ENCODE assay signal across 24 mouse cellular contexts in the genomic region with DNA sequence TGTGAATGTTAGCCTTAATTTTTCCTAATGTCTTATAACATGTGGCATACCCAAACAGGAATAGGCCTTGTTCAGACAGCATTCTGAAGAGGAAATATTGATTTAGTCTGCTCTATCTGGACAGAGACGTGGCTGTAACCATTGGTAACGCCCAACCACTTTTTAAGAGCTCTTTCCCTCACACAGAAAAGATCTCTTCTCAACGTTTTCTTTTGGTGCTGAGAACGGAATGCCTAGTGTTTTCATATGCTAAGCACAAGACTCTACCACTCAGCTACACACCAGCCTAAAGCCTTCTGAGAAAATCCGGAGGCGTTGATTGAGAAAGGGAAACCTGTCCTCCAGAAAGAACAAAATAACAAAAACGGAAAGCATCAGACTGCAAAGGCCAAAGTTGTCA. TPM values are rescaled to one million over a fixed set of nuclear protein-coding genes. Genes with fewer than 3 reads are reported as not detected.
DNase-seq lines count a peak whose midpoint lies in the region; ATAC-seq and TF ChIP-seq lines count a peak whose summit lies in the region.
"Had no signal": no experiment of that assay in that cellular context is flagged by ENCODE, and none has a peak within 500 bp of the region (broad histone marks: within the 10 kb centered on the region; RNA-seq: fewer than 3 reads in every experiment).

No protein-coding gene starts in this region.

- H3K9me3 ChIP-seq in forebrain, embryonic 14.5 days (replicated peaks; ENCODE audit: control insufficient read depth, low read length): no peaks in the 10 kb centered on the region
- no peaks in the 10 kb centered on the region for H3K9me3 ChIP-seq in forebrain, embryonic 11.5 days (ENCODE audit: control insufficient read depth, low read length)
- no peaks in the 10 kb centered on the region for H3K9me3 ChIP-seq in lung, embryonic 15.5 days
- no peaks in the 10 kb centered on the region for H3K9me3 ChIP-seq in CH12.LX (replicated peaks; ENCODE audit: low read length)
- H3K9me3 ChIP-seq: embryonic facial prominence, embryonic 13.5 days; heart, embryonic 13.5 days; midbrain, embryonic 15.5 days; stomach, embryonic 15.5 days had no signal

- no peak for TF ChIP-seq CTCF in CH12.LX (conservative IDR thresholded peaks at IDR 0.05 in 1 of 2, IDR thresholded peaks at IDR 0.05 in 1 of 2; ENCODE audit: low read depth in 2 of 2, low read length in 2 of 2)
- TF ChIP-seq CTCF in brain, embryonic 14.5 days (IDR thresholded peaks at IDR 0.05; ENCODE audit: borderline replicate concordance, extremely low read depth, insufficient read depth, insufficient read length): no peak

- H3K36me3 ChIP-seq in forebrain, embryonic 14.5 days (ENCODE audit: control insufficient read depth, insufficient read depth, low read length): no peaks in the 10 kb centered on the region
- no peaks in the 10 kb centered on the region for H3K36me3 ChIP-seq in forebrain, embryonic 11.5 days (ENCODE audit: control insufficient read depth, insufficient read depth, low read length)
- H3K36me3 ChIP-seq in lung, embryonic 15.5 days: no peaks in the 10 kb centered on the region
- H3K36me3 ChIP-seq in CH12.LX (replicated peaks in 1 of 2; ENCODE audit: control insufficient read depth in 1 of 2, insufficient read depth in 1 of 2, low read length in 1 of 2): no peaks in the 10 kb centered on the region
- H3K36me3 ChIP-seq: embryonic facial prominence, embryonic 13.5 days; heart, embryonic 13.5 days; midbrain, embryonic 15.5 days; stomach, embryonic 15.5 days had no signal

- no peaks in the 10 kb centered on the region for H3K79me2 ChIP-seq in CH12.LX (replicated peaks; ENCODE audit: control insufficient read depth, extremely low read depth, insufficient read depth, poor library complexity, severe bottlenecking)

- TF ChIP-seq EP300 in CH12.LX (IDR thresholded peaks at IDR 0.05; ENCODE audit: low read length): no peak

- no peak overlapping the region for H3K9ac ChIP-seq in forebrain, embryonic 14.5 days (ENCODE audit: low read length)
- no peak overlapping the region for H3K9ac ChIP-seq in forebrain, embryonic 11.5 days (ENCODE audit: low read length)
- H3K9ac ChIP-seq in lung, embryonic 15.5 days: no peak overlapping the region
- H3K9ac ChIP-seq in CH12.LX (ENCODE audit: insufficient read depth, low read depth): no peak overlapping the region
- H3K9ac ChIP-seq: embryonic facial prominence, embryonic 13.5 days; forebrain, postnatal 0 days; heart, embryonic 13.5 days; midbrain, embryonic 15.5 days; stomach, embryonic 15.5 days had no signal

- no peaks in the 10 kb centered on the region for H3K4me1 ChIP-seq in forebrain, embryonic 14.5 days (ENCODE audit: control insufficient read depth, insufficient read depth, low read length)
- H3K4me1 ChIP-seq in forebrain, embryonic 11.5 days (replicated peaks; ENCODE audit: control insufficient read depth, insufficient read depth, low read length): no peaks in the 10 kb centered on the region
- H3K4me1 ChIP-seq in lung, embryonic 15.5 days: no peaks in the 10 kb centered on the region
- no peaks in the 10 kb centered on the region for H3K4me1 ChIP-seq in CH12.LX (ENCODE audit: control insufficient read depth in 1 of 2, insufficient read depth in 2 of 2)
- H3K4me1 ChIP-seq: embryonic facial prominence, embryonic 13.5 days; heart, embryonic 13.5 days; midbrain, embryonic 15.5 days; stomach, embryonic 15.5 days had no signal

- H3K27me3 ChIP-seq in forebrain, embryonic 14.5 days (replicated peaks; ENCODE audit: control insufficient read depth, insufficient read depth, low read length): no peaks in the 10 kb centered on the region
- H3K27me3 ChIP-seq in forebrain, embryonic 11.5 days (ENCODE audit: control insufficient read depth, insufficient read depth, low read length): no peaks in the 10 kb centered on the region
- no peaks in the 10 kb centered on the region for H3K27me3 ChIP-seq in lung, embryonic 15.5 days
- H3K27me3 ChIP-seq in CH12.LX (replicated peaks): no peaks in the 10 kb centered on the region
- H3K27me3 ChIP-seq: embryonic facial prominence, embryonic 13.5 days; heart, embryonic 13.5 days; midbrain, embryonic 15.5 days; Patski; stomach, embryonic 15.5 days had no signal

- WGBS in forebrain, embryonic 14.5 days: 57% methylated on average over 7 of the region's 7 CpGs
- 64% methylated on average over 7 of the region's 7 CpGs for WGBS in forebrain, embryonic 11.5 days
- 50% methylated on average over 7 of the region's 7 CpGs for WGBS in lung, embryonic 15.5 days

- dilution Hi-C loops in CH12.LX (cut with MboI; ENCODE audit: extremely low pct_ligation_motif_present, extremely low pct_unique_long_range_greater_than_20kb, low sequenced_read_pairs): no loop called here

- TF ChIP-seq RAD21 in CH12.LX (IDR thresholded peaks at IDR 0.05; ENCODE audit: low read depth, low read length): no peak

- DNase-seq in forebrain, embryonic 14.5 days (ENCODE audit: low spot score): peak; percentile 12
- DNase-seq in forebrain, embryonic 11.5 days (ENCODE audit: low spot score): no peak
- no peak for DNase-seq in lung, postnatal 14 days
- DNase-seq in CH12.LX (ENCODE audit: extremely low read depth): no peak
- peak; percentile 43 for DNase-seq in brain, embryonic 14.5 days (ENCODE audit: low read depth)
- no peak for DNase-seq in spleen, postnatal 10 days (ENCODE audit: low spot score in 2 of 2)
- DNase-seq: adrenal gland, adult 8-10 months; cerebellum, adult 2 months; cerebellum, postnatal 25 days; forebrain, postnatal 0 days; gastrocnemius, postnatal 25 days; heart, adult 18-20 months; heart, postnatal 14 days; lung, adult 18-20 months; right cerebral cortex, postnatal 4 days; thymus, postnatal 36 days had no signal

- TF ChIP-seq POLR2A in CH12.LX (IDR thresholded peaks at IDR 0.05; ENCODE audit: low read depth, low read length): no peak
- TF ChIP-seq POLR2A in brain, embryonic 14.5 days (IDR thresholded peaks at IDR 0.05; ENCODE audit: borderline replicate concordance, extremely low read depth, insufficient read depth, insufficient read length, poor library complexity, severe bottlenecking): no peak

- no peak overlapping the region for H3K4me2 ChIP-seq in forebrain, embryonic 14.5 days (ENCODE audit: low read length)
- no peak overlapping the region for H3K4me2 ChIP-seq in forebrain, embryonic 11.5 days (ENCODE audit: low read depth, low read length, severe bottlenecking)
- H3K4me2 ChIP-seq in lung, embryonic 15.5 days: no peak overlapping the region
- H3K4me2 ChIP-seq in CH12.LX (ENCODE audit: insufficient read depth, low read depth, poor library complexity, severe bottlenecking): peak overlapping the region; percentile 36
- H3K4me2 ChIP-seq: embryonic facial prominence, embryonic 13.5 days; stomach, embryonic 15.5 days had no signal

- no peak overlapping the region for H3K4me3 ChIP-seq in forebrain, embryonic 14.5 days (ENCODE audit: low read depth, low read length)
- no peak overlapping the region for H3K4me3 ChIP-seq in forebrain, embryonic 11.5 days (ENCODE audit: low read depth, low read length)
- H3K4me3 ChIP-seq in lung, embryonic 15.5 days: no peak overlapping the region
- peak overlapping the region in 1 of 3 experiments; percentile 32 for H3K4me3 ChIP-seq in CH12.LX (replicated peaks in 1 of 3; ENCODE audit: low read depth in 2 of 3, low read length in 2 of 3, poor library complexity in 1 of 3)
- H3K4me3 ChIP-seq: embryonic facial prominence, embryonic 13.5 days; heart, embryonic 13.5 days; midbrain, embryonic 15.5 days; stomach, embryonic 15.5 days had no signal

- no peak for ATAC-seq in forebrain, embryonic 14.5 days
- no peak for ATAC-seq in forebrain, embryonic 11.5 days (replicated peaks; ENCODE audit: low FRiP score)
- ATAC-seq in lung, embryonic 15.5 days (ENCODE audit: borderline replicate concordance, extremely low read depth, low FRiP score, low TSS enrichment): no peak
- no peak for ATAC-seq in erythroblast, adult 5-6 weeks (replicated peaks; ENCODE audit: low FRiP score, poor library complexity, severe bottlenecking)

- in situ Hi-C loops in CH12.LX (cut with MboI; ENCODE audit: low pct_ligation_motif_present, low pct_unique_long_range_greater_than_20kb, low sequenced_read_pairs): no loop called here

- no peak overlapping the region for H3K27ac ChIP-seq in forebrain, embryonic 14.5 days (ENCODE audit: low read depth, low read length)
- no peak overlapping the region for H3K27ac ChIP-seq in forebrain, embryonic 11.5 days (ENCODE audit: low read depth, low read length)
- H3K27ac ChIP-seq in lung, embryonic 15.5 days: peak overlapping the region; percentile 64; the same call in 1 of the 2 replicates
- H3K27ac ChIP-seq in CH12.LX (ENCODE audit: insufficient read depth, low read depth): no peak overlapping the region
- H3K27ac ChIP-seq: embryonic facial prominence, embryonic 13.5 days; heart, embryonic 13.5 days; hindbrain, postnatal 0 days; midbrain, embryonic 15.5 days; stomach, embryonic 15.5 days had no signal

TF ChIP-seq in CH12.LX, 34 proteins besides CTCF, POLR2A, EP300 and RAD21:
- no peak for TF ChIP-seq UBTF (IDR thresholded peaks at IDR 0.05; ENCODE audit: low read depth, low read length)

RNA-seq across cellular contexts. Expression of a gene that starts 25.6 kb away (rescaled TPM):
- polyA plus RNA-seq in forebrain, embryonic 14.5 days (2014; fragmentation: Nextera tagmentation; extraction: Ambion mirVana): 10.8 and 13.5 TPM in 2 replicates
- polyA plus RNA-seq in forebrain, embryonic 11.5 days (2014; fragmentation: Nextera tagmentation; extraction: Ambion mirVana): 13.4 and 16.4 TPM in 2 replicates
- polyA plus RNA-seq in lung, embryonic 15.5 days (2015; fragmentation: Nextera tagmentation; extraction: Ambion mirVana): 14.8 and 16.5 TPM in 2 replicates
- total RNA-seq in CH12.LX (2012; rRNA removed): 11.0 and 11.7 TPM in 2 replicates
- total RNA-seq in CH12.LX (2014; rRNA removed): 26.7 and 29.8 TPM in 2 replicates
- 16.3 and 17.9 TPM in 2 replicates for polyA plus RNA-seq in CH12.LX (2012; ENCODE audit: insufficient read length, low read depth)
- 27.8 and 32.2 TPM in 2 replicates for polyA plus RNA-seq in brain, embryonic 14.5 days (2012; rRNA removed)
- total RNA-seq in erythroblast, adult 5-6 weeks (2015; ENCODE audit: low replicate concordance): 24.2 and 26.3 TPM in 2 replicates
- total RNA-seq in erythroblast, adult 5-6 weeks (2017; ENCODE audit: low replicate concordance): 23.9 and 33.6 TPM in 2 replicates

Comparison
In these comparisons a context has a peak if more than half of its experiments do, and no peak if none do; other contexts are left out.
1. DNase-seq: peak in forebrain, embryonic 14.5 days (single experiment) and brain, embryonic 14.5 days (single experiment); none in forebrain, embryonic 11.5 days (single experiment), lung, postnatal 14 days (single experiment), CH12.LX (single experiment) and spleen, postnatal 10 days (0 of 2).